Comparison of ENCODE assay signal across 8 mouse cellular contexts in the genomic region with DNA sequence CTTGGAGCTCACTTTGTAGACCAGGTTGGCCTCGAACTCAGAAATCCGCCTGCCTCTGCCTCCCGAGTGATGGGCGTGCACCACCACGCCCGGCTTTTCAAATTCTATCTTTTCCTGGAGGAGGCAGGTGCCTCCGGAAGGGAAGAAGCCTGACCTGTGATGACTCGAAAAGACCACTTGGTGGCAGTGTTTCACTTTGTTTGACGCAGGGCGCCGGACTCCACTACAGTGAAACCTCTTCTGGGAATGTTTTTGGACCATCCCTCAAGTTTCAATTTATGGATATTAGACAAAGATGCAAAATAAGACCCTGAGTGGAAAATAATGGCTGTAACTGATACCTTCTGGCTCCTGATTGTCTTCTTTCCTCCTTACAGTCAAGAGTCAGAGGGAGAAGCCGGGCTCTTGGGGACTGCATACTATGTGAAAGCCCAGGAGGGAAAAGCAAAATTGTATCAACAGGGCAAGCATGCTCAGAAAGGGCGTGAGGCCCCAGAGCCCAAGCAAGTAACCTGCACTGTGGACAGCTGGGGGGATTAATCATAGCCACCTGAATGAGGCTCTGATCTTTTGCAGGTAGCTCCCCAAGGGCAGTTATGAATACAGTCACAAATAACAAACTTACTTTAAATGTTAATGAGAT. TPM values are rescaled to one million over a fixed set of nuclear protein-coding genes. Genes with fewer than 3 reads are reported as not detected.
DNase-seq lines count a peak whose midpoint lies in the region; ATAC-seq and TF ChIP-seq lines count a peak whose summit lies in the region.

No protein-coding gene starts in this region.

- peak; percentile 58 for DNase-seq in urinary bladder, postnatal 14 days (ENCODE audit: low spot score)
- DNase-seq in urinary bladder, postnatal 10 days (ENCODE audit: low spot score): no peak
- peak; percentile 4 for DNase-seq in c-Kit-negative CD71-positive TER-119-positive erythroid progenitor cells, embryonic 14.5 days (ENCODE audit: low read depth, low spot score)
- peak; percentile 54 for DNase-seq in forebrain, embryonic 10.5 days (ENCODE audit: extremely low spot score, low spot score)
- DNase-seq in kidney, postnatal 0 days (ENCODE audit: low spot score): peak; percentile 82
- peak; percentile 7 to 13 (median 12) for DNase-seq in liver, embryonic 14.5 days (ENCODE audit: low read depth in 3 of 3, low spot score in 3 of 3)
- DNase-seq in right cerebral cortex, adult 2 months (ENCODE audit: low spot score in 2 of 2): peak; percentile 68 to 76

- H3K9ac ChIP-seq in kidney, postnatal 0 days (ENCODE audit: low read depth, low read length): no peak overlapping the region
- no peak overlapping the region for H3K9ac ChIP-seq in liver, embryonic 14.5 days (replicated peaks)

- no peak for ATAC-seq in kidney, postnatal 0 days (replicated peaks; ENCODE audit: low FRiP score, low read depth)
- no peak for ATAC-seq in liver, embryonic 14.5 days (ENCODE audit: insufficient read depth)
- no peak for ATAC-seq in monocyte, adult 5-6 weeks (replicated peaks; ENCODE audit: insufficient number of reproducible peaks, low FRiP score, low TSS enrichment, poor library complexity, severe bottlenecking)

- H3K4me2 ChIP-seq in kidney, postnatal 0 days (ENCODE audit: low read length): no peak overlapping the region
- no peak overlapping the region for H3K4me2 ChIP-seq in liver, embryonic 14.5 days (ENCODE audit: low read depth)

- peaks cover 15% of the 10 kb centered on the region for H3K27me3 ChIP-seq in forebrain, embryonic 10.5 days (ENCODE audit: poor library complexity, severe bottlenecking)
- no peaks in the 10 kb centered on the region for H3K27me3 ChIP-seq in kidney, postnatal 0 days (ENCODE audit: insufficient read depth, low read length)
- H3K27me3 ChIP-seq in liver, embryonic 14.5 days (ENCODE audit: control insufficient read depth, insufficient read depth, low read length): no peaks in the 10 kb centered on the region

- no peaks in the 10 kb centered on the region for H3K9me3 ChIP-seq in forebrain, embryonic 10.5 days
- H3K9me3 ChIP-seq in kidney, postnatal 0 days (replicated peaks; ENCODE audit: low read length): no peaks in the 10 kb centered on the region
- H3K9me3 ChIP-seq in liver, embryonic 14.5 days (ENCODE audit: control insufficient read depth, low read length): no peaks in the 10 kb centered on the region

- H3K36me3 ChIP-seq in forebrain, embryonic 10.5 days (replicated peaks): no peaks in the 10 kb centered on the region
- no peaks in the 10 kb centered on the region for H3K36me3 ChIP-seq in kidney, postnatal 0 days (ENCODE audit: insufficient read depth, low read length)
- no peaks in the 10 kb centered on the region for H3K36me3 ChIP-seq in liver, embryonic 14.5 days (replicated peaks; ENCODE audit: control insufficient read depth, insufficient read depth, low read depth)

- no peak overlapping the region for H3K27ac ChIP-seq in forebrain, embryonic 10.5 days
- H3K27ac ChIP-seq in kidney, postnatal 0 days: no peak overlapping the region
- H3K27ac ChIP-seq in liver, embryonic 14.5 days: no peak overlapping the region

- no peak overlapping the region for H3K4me3 ChIP-seq in forebrain, embryonic 10.5 days
- H3K4me3 ChIP-seq in kidney, postnatal 0 days (replicated peaks; ENCODE audit: low read depth, low read length): no peak overlapping the region
- no peak overlapping the region for H3K4me3 ChIP-seq in liver, embryonic 14.5 days (ENCODE audit: insufficient read depth in 1 of 2, low read depth in 2 of 2, low read length in 2 of 2)

- 21% methylated on average over 13 of the region's 13 CpGs for WGBS in forebrain, embryonic 10.5 days
- WGBS in kidney, postnatal 0 days: 13% methylated on average over 13 of the region's 13 CpGs
- WGBS in liver, embryonic 14.5 days (ENCODE audit: insufficient replicate concordance): 10% methylated on average over 13 of the region's 13 CpGs

- no peak for TF ChIP-seq EP300 in liver, embryonic 14.5 days (IDR thresholded peaks at IDR 0.05; ENCODE audit: low read depth)

- H3K4me1 ChIP-seq in forebrain, embryonic 10.5 days: peaks cover 8% of the 10 kb centered on the region
- no peaks in the 10 kb centered on the region for H3K4me1 ChIP-seq in kidney, postnatal 0 days (replicated peaks; ENCODE audit: insufficient read depth, low read length)
- no peaks in the 10 kb centered on the region for H3K4me1 ChIP-seq in liver, embryonic 14.5 days (replicated peaks; ENCODE audit: control insufficient read depth in 2 of 2, insufficient read depth in 2 of 2, low read length in 1 of 2)

- TF ChIP-seq CTCF in kidney, postnatal 0 days (IDR thresholded peaks at IDR 0.05; ENCODE audit: low read depth): peak; percentile 76
- peak; percentile 66 for TF ChIP-seq CTCF in liver, embryonic 14.5 days (IDR thresholded peaks at IDR 0.05; ENCODE audit: low read depth)

RNA-seq across cellular contexts. Expression of gene Slc28a3, which starts 26.8 kb away (rescaled TPM):
- 0.06 TPM in 1 of 2 replicates, not detected in the other for polyA plus RNA-seq in forebrain, embryonic 10.5 days (2016; fragmentation: Nextera tagmentation; extraction: Ambion mirVana)
- not detected in 2 replicates for polyA plus RNA-seq in kidney, postnatal 0 days (2015; fragmentation: Nextera tagmentation; extraction: Ambion mirVana)
- polyA plus RNA-seq in liver, embryonic 14.5 days (2012; rRNA removed): 0.01 TPM in 1 of 2 replicates, not detected in the other
- polyA plus RNA-seq in liver, embryonic 14.5 days (2014; fragmentation: Nextera tagmentation; extraction: Ambion mirVana): not detected in 2 replicates
- not detected in 3 replicates for total RNA-seq in monocyte, adult 5-6 weeks (2017)
